Mouse (Mus musculus): ENCODE data around the gene Rora. TPM values are rescaled to one million over a fixed set of nuclear protein-coding genes. Genes with fewer than 3 reads are reported as not detected.

The Rora gene
- polyA plus RNA-seq, 1 experiment from 2014 or later, result 4.4 TPM

DNA sequence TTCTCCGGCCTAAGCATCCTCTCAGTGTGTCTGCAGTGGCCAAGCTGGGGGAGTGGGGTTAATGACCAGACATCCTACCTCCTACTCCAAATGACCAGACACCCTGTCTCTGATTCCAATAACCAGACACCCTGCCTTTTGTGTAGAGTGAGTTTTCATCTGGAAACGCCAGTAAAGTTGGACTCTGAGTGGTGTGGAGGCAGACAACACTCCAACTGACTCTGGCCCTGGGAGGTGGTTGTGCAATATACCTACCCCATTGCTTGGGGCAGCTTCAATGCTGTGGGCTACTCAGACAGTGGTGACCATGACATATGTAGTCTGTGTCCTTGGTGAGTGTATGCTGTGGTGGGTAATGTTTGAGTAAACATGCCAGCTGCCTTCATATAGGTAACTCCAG lies 645.9 kb downstream of the Rora start:
- ATAC-seq (replicated peaks; ENCODE audit: low FRiP score, low TSS enrichment, low read depth) (no peak), DNase-seq (ENCODE audit: low spot score) (no peak)
- H3K9me3 ChIP-seq (ENCODE audit: control insufficient read depth, low read length), result no peaks in the 10 kb centered on the region
- peaks cover 14% of the 10 kb centered on the region for H3K4me1 ChIP-seq (replicated peaks; ENCODE audit: control insufficient read depth, insufficient read depth, low read length)
- no peak overlapping the region for H3K4me2 ChIP-seq (ENCODE audit: low read length)
- H3K27me3 ChIP-seq (replicated peaks; ENCODE audit: control insufficient read depth, insufficient read depth, low read length), result 0 out of 2 replicates have a peak, but pooled peaks cover 3% of the 10 kb centered on the region
- no peak overlapping the region for H3K4me3 ChIP-seq (ENCODE audit: low read depth, low read length)
- H3K9ac ChIP-seq (ENCODE audit: low read length), result no peak overlapping the region
- H3K36me3 ChIP-seq (ENCODE audit: control insufficient read depth, insufficient read depth, low read length), result no peaks in the 10 kb centered on the region
- no peak overlapping the region for H3K27ac ChIP-seq (ENCODE audit: low read depth)
- WGBS, result 70% methylated on average over 2 of the region's 2 CpGs

DNA sequence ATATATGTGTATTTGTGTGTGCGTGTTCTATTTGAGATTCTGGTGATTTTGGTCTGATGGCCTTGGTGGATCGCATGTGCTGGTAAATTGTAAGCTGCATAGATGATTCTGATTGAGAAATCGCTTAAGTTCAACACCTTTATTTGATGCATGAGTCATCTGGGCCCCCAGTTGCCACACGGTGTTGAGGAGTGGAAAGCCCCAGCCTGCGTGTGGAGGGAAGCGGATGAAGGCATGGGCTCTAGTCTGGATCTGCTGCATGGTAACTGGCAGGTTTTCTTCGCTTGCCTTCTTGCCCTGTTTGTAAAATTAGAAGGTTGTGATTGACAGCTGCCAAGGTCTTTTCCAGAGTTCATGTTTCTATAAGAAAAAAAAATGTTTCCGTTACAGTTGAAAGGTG lies 646.7 kb downstream of the Rora start:
- no peak for DNase-seq (ENCODE audit: low spot score)
- ATAC-seq (replicated peaks; ENCODE audit: low FRiP score, low TSS enrichment, low read depth), result no peak
- H3K27ac ChIP-seq (ENCODE audit: low read depth), result no peak overlapping the region
- H3K27me3 ChIP-seq (replicated peaks; ENCODE audit: control insufficient read depth, insufficient read depth, low read length), result 0 out of 2 replicates have a peak, but pooled peaks cover 2% of the 10 kb centered on the region
- H3K4me3 ChIP-seq (ENCODE audit: low read depth, low read length), result no peak overlapping the region
- H3K9ac ChIP-seq (ENCODE audit: low read length), result no peak overlapping the region
- peaks cover 14% of the 10 kb centered on the region for H3K4me1 ChIP-seq (replicated peaks; ENCODE audit: control insufficient read depth, insufficient read depth, low read length)
- no peaks in the 10 kb centered on the region for H3K9me3 ChIP-seq (ENCODE audit: control insufficient read depth, low read length)
- 92% methylated on average over 8 of the region's 8 CpGs for WGBS
- no peak overlapping the region for H3K4me2 ChIP-seq (ENCODE audit: low read length)
- H3K36me3 ChIP-seq (ENCODE audit: control insufficient read depth, insufficient read depth, low read length), result no peaks in the 10 kb centered on the region

DNA sequence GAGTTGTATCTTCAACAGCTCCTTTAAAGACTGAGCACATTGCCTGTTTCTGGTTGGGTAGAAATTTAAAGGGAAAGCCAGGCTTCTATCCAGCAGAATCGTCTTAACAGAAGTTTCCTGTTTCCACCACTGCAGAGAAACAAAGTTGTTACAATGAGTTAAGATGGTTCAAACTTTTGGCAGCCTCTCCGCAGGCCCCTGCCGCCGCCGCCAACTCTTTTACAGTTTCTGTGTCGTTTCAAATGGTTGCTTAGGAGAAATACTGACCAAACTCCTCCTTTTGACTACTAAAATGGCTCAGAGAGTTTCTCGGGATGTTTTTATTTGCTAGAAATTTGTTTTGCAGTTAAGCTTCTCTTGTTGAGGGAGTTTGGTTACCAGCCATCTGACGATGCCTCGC lies 647.9 kb downstream of the Rora start:
- Histone ChIP-seq H3K27ac (ENCODE audit: low read depth) (peak overlapping the region; percentile 40), H3K27me3 (replicated peaks; ENCODE audit: control insufficient read depth, insufficient read depth, low read length) (0 out of 2 replicates have a peak, but pooled peaks cover 2% of the 10 kb centered on the region), H3K4me2 (ENCODE audit: low read length) (peak overlapping the region; percentile 30), H3K4me3 (ENCODE audit: low read depth, low read length) (no peak overlapping the region), H3K9me3 (ENCODE audit: control insufficient read depth, low read length) (no peaks in the 10 kb centered on the region), H3K4me1 (replicated peaks; ENCODE audit: control insufficient read depth, insufficient read depth, low read length) (peaks cover 14% of the 10 kb centered on the region), H3K36me3 (ENCODE audit: control insufficient read depth, insufficient read depth, low read length) (no peaks in the 10 kb centered on the region), H3K9ac (ENCODE audit: low read length) (no peak overlapping the region)
- ATAC-seq (replicated peaks; ENCODE audit: low FRiP score, low TSS enrichment, low read depth), result no peak
- WGBS, result 9% methylated on average over 9 of the region's 9 CpGs
- no peak for DNase-seq (ENCODE audit: low spot score)

DNA sequence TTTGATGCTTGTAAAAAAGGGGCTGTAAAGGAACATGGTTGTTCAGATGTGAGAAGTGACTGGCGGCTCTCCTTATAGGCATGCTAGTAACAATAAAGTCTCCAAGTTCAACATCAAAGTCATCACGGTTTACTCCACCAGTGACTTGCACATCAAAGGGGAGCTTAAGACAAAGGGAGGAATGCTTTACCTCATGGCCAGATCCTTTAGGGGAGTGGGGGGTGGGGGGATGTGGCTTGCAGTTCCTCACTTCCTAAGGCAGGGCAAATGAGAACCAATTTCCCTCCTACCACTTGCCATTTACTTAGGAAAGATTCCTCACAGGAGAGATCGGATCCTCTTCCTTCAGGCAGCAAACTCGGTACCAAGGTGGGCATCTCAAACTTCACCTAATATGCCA lies 648.4 kb downstream of the Rora start:
- Histone ChIP-seq H3K27ac (ENCODE audit: low read depth) (peak overlapping the region; percentile 40), H3K4me1 (replicated peaks; ENCODE audit: control insufficient read depth, insufficient read depth, low read length) (peaks cover 14% of the 10 kb centered on the region), H3K27me3 (replicated peaks; ENCODE audit: control insufficient read depth, insufficient read depth, low read length) (0 out of 2 replicates have a peak, but pooled peaks cover 2% of the 10 kb centered on the region), H3K9me3 (ENCODE audit: control insufficient read depth, low read length) (no peaks in the 10 kb centered on the region), H3K36me3 (ENCODE audit: control insufficient read depth, insufficient read depth, low read length) (no peaks in the 10 kb centered on the region), H3K4me2 (ENCODE audit: low read length) (peak overlapping the region; percentile 30; the same call in 1 of the 2 replicates), H3K9ac (ENCODE audit: low read length) (no peak overlapping the region), H3K4me3 (ENCODE audit: low read depth, low read length) (no peak overlapping the region)
- WGBS, result 24% methylated on average over 4 of the region's 4 CpGs
- DNase-seq (ENCODE audit: low spot score), result no peak
- ATAC-seq (replicated peaks; ENCODE audit: low FRiP score, low TSS enrichment, low read depth), result no peak

DNA sequence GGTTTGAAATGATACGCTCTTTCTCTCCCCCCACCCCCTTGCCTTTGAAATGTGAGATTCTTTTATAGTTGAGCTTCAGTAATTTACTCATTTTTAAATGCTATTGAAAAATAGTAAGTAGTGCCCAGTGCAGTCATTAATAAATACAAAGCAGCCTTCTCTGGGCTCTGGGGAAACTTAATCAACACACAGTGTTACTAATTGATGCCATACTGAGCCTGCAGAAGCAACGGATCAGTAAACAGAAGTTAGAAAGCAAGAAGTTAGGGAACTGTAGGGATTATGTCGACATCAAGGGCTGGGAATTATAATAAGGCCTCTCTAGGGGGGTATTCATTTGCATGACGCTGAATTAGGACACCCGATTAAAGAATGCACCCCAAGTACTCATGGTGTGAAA lies 649.3 kb downstream of the Rora start:
- no peak for ATAC-seq (replicated peaks; ENCODE audit: low FRiP score, low TSS enrichment, low read depth)
- Histone ChIP-seq H3K27ac (ENCODE audit: low read depth) (no peak overlapping the region), H3K4me3 (ENCODE audit: low read depth, low read length) (no peak overlapping the region), H3K4me1 (replicated peaks; ENCODE audit: control insufficient read depth, insufficient read depth, low read length) (peaks cover 14% of the 10 kb centered on the region), H3K9me3 (ENCODE audit: control insufficient read depth, low read length) (no peaks in the 10 kb centered on the region), H3K4me2 (ENCODE audit: low read length) (no peak overlapping the region), H3K36me3 (ENCODE audit: control insufficient read depth, insufficient read depth, low read length) (no peaks in the 10 kb centered on the region), H3K9ac (ENCODE audit: low read length) (no peak overlapping the region), H3K27me3 (replicated peaks; ENCODE audit: control insufficient read depth, insufficient read depth, low read length) (no peaks in the 10 kb centered on the region)
- WGBS, result 44% methylated on average over 5 of the region's 5 CpGs
- DNase-seq (ENCODE audit: low spot score), result no peak

DNA sequence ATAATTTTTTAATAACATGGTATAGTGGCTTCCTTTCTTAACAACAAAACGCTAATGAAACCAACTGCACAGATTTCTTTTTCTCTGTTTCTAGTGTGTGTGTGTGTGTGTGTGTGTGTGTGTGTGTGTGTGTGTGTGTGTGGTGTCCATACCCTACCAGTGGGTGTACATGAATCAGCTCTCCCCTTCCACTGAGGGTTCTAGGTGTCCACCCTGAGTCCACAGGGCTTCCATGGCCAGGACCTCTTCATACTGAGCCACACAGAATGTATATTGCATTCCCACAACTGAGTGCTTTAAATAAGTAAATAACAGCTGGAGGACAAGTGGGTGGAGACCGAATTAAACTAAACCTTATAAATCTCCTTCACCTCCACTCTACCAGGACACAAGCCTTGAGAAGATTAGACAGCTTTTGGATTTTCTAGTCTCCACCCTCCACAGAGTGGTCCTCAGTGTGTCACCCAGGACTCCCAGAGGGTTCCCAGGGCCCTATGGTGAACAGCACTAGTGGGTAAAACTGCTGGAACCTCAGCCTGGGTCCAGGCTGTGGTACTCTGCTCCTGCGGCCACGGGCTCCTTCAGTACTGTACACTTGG lies 649.9 kb downstream of the Rora start:
- DNase-seq (ENCODE audit: low spot score), result no peak
- Histone ChIP-seq H3K36me3 (ENCODE audit: control insufficient read depth, insufficient read depth, low read length) (no peaks in the 10 kb centered on the region), H3K9me3 (ENCODE audit: control insufficient read depth, low read length) (no peaks in the 10 kb centered on the region), H3K4me1 (replicated peaks; ENCODE audit: control insufficient read depth, insufficient read depth, low read length) (peaks cover 14% of the 10 kb centered on the region), H3K9ac (ENCODE audit: low read length) (no peak overlapping the region), H3K27me3 (replicated peaks; ENCODE audit: control insufficient read depth, insufficient read depth, low read length) (no peaks in the 10 kb centered on the region), H3K27ac (ENCODE audit: low read depth) (no peak overlapping the region), H3K4me3 (ENCODE audit: low read depth, low read length) (no peak overlapping the region), H3K4me2 (ENCODE audit: low read length) (no peak overlapping the region)
- no peak for ATAC-seq (replicated peaks; ENCODE audit: low FRiP score, low TSS enrichment, low read depth)
- WGBS, result 70% methylated on average over 4 of the region's 4 CpGs

DNA sequence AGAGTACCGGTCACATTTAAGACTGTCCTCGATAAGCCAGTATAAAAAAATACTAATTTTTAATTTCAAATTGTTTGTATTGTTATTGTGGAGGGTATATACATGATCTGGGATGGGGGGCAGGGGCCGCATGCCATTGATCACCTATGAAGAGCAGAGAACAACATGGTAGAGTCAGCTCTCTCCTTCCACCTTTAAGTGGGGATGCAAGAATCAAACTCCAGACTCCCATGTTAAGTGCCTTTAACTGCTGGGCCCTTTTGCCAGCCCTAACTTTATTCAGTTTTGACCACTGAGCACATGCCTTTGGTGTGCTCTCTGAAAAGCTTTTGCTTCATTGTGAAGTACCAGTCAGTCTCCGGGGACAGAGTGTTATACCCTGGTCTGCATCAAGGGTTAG lies 650.4 kb downstream of the Rora start:
- DNase-seq (ENCODE audit: low spot score) (no peak), ATAC-seq (replicated peaks; ENCODE audit: low FRiP score, low TSS enrichment, low read depth) (no peak)
- Histone ChIP-seq H3K9ac (ENCODE audit: low read length) (no peak overlapping the region), H3K4me1 (replicated peaks; ENCODE audit: control insufficient read depth, insufficient read depth, low read length) (peaks cover 14% of the 10 kb centered on the region), H3K27me3 (replicated peaks; ENCODE audit: control insufficient read depth, insufficient read depth, low read length) (no peaks in the 10 kb centered on the region), H3K4me3 (ENCODE audit: low read depth, low read length) (no peak overlapping the region), H3K27ac (ENCODE audit: low read depth) (no peak overlapping the region), H3K9me3 (ENCODE audit: control insufficient read depth, low read length) (no peaks in the 10 kb centered on the region), H3K4me2 (ENCODE audit: low read length) (no peak overlapping the region), H3K36me3 (ENCODE audit: control insufficient read depth, insufficient read depth, low read length) (no peaks in the 10 kb centered on the region)
- 88% methylated on average over 4 of the region's 4 CpGs for WGBS

DNA sequence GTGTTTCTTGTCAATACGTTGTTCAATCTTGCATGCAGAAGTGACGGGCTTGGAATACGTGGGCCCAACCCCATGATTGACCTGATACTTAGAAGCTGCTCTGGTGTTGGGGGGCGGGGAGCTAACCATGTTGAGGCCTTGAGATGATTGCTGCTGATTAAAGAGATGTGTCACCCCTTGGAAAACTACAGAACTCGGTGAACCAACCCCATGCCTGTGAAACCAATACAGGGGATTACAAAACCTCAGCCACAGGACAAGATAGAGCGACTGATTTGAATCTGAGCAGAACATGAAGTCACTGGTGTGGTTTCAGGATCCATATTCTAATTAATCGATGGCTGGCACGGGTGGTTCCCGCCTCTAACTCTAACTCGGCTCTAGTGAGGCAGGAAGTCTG lies 650.9 kb downstream of the Rora start:
- Histone ChIP-seq H3K4me2 (ENCODE audit: low read length) (no peak overlapping the region), H3K4me3 (ENCODE audit: low read depth, low read length) (no peak overlapping the region), H3K36me3 (ENCODE audit: control insufficient read depth, insufficient read depth, low read length) (no peaks in the 10 kb centered on the region), H3K9ac (ENCODE audit: low read length) (no peak overlapping the region), H3K27ac (ENCODE audit: low read depth) (no peak overlapping the region), H3K4me1 (replicated peaks; ENCODE audit: control insufficient read depth, insufficient read depth, low read length) (peaks cover 14% of the 10 kb centered on the region), H3K27me3 (replicated peaks; ENCODE audit: control insufficient read depth, insufficient read depth, low read length) (no peaks in the 10 kb centered on the region), H3K9me3 (ENCODE audit: control insufficient read depth, low read length) (no peaks in the 10 kb centered on the region)
- no peak for DNase-seq (ENCODE audit: low spot score)
- WGBS, result 71% methylated on average over 10 of the region's 10 CpGs
- no peak for ATAC-seq (replicated peaks; ENCODE audit: low FRiP score, low TSS enrichment, low read depth)

DNA sequence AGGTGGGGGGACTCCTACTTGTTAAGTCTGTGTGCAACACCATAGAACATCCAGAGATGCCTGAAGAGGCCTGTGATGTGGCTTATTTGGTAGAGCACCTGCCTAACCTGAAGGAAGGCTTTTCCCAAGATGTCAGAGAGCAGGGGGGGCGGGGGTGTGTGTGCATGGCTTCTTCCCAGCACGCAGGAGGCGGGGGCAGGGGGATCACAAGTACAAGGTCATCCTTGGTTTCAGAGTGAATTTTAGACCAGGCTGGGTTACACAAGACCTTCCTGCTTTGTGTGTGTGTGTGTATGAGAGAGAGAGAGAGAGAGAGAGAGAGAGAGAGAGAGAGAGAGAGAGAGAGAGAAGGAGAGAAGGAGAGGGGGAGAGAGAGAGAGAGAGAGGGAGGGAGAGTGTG lies 651.4 kb downstream of the Rora start:
- H3K27me3 ChIP-seq (replicated peaks; ENCODE audit: control insufficient read depth, insufficient read depth, low read length), result no peaks in the 10 kb centered on the region
- no peak overlapping the region for H3K27ac ChIP-seq (ENCODE audit: low read depth)
- no peak overlapping the region for H3K4me3 ChIP-seq (ENCODE audit: low read depth, low read length)
- 65% methylated on average over 3 of the region's 3 CpGs for WGBS
- no peaks in the 10 kb centered on the region for H3K9me3 ChIP-seq (ENCODE audit: control insufficient read depth, low read length)
- no peaks in the 10 kb centered on the region for H3K36me3 ChIP-seq (ENCODE audit: control insufficient read depth, insufficient read depth, low read length)
- H3K4me1 ChIP-seq (replicated peaks; ENCODE audit: control insufficient read depth, insufficient read depth, low read length), result peaks cover 14% of the 10 kb centered on the region
- no peak overlapping the region for H3K4me2 ChIP-seq (ENCODE audit: low read length)
- ATAC-seq (replicated peaks; ENCODE audit: low FRiP score, low TSS enrichment, low read depth), result no peak
- DNase-seq (ENCODE audit: low spot score), result no peak
- H3K9ac ChIP-seq (ENCODE audit: low read length), result no peak overlapping the region

All from intestine, embryonic 14.5 days (tissue).